Mouse (Mus musculus) hindbrain, embryonic 15.5 days (tissue): ENCODE data around the gene Arhgef19. TPM values are rescaled to one million over a fixed set of nuclear protein-coding genes. Genes with fewer than 3 reads are reported as not detected.
A peak's percentile ranks its signal among the peaks of the same experiment; 100 is the strongest.

ENCODE experiments used
- ATAC-seq: fragments of 200-750 bp; cut with Nextera tagmentation; 2 replicates; pipeline ENCODE4 v1.8.0; 2017; ENCODE audit warnings: low read depth, moderate number of reproducible peaks, moderate TSS enrichment; ENCODE audit not compliant: low FRiP score
- H3K27ac ChIP-seq: fragments of 300-500 bp; sonication (generic); replicated peaks from 2 replicates; pipeline ENCODE4 v1.5.1; 2015; ENCODE audit warnings: mild to moderate bottlenecking, inconsistent platforms
- H3K27me3 ChIP-seq: fragments of 300-500 bp; sonication (generic); 2 replicates; pipeline ENCODE4 v1.6.1; 2015; ENCODE audit warnings: control low read depth, inconsistent platforms
- H3K36me3 ChIP-seq: fragments of 300-500 bp; sonication (generic); 2 replicates; pipeline ENCODE4 v1.6.1; 2015; ENCODE audit warnings: control low read depth, inconsistent platforms
- H3K4me1 ChIP-seq: fragments of 300-500 bp; sonication (generic); replicated peaks from 2 replicates; pipeline ENCODE4 v1.6.1; 2015; ENCODE audit warnings: control low read depth, inconsistent platforms
- H3K4me2 ChIP-seq: fragments of 300-500 bp; sonication (generic); 2 replicates; pipeline ENCODE4 v1.6.1; 2015; ENCODE audit warnings: moderate library complexity, mild to moderate bottlenecking, inconsistent platforms
- H3K4me3 ChIP-seq: fragments of 300-500 bp; sonication (generic); 2 replicates; pipeline ENCODE4 v1.5.1; 2015; ENCODE audit warnings: mild to moderate bottlenecking, inconsistent platforms
- H3K9ac ChIP-seq: fragments of 300-500 bp; sonication (generic); 2 replicates; pipeline ENCODE4 v1.6.1; 2015; ENCODE audit warnings: inconsistent platforms
- H3K9me3 ChIP-seq: fragments of 300-500 bp; sonication (generic); 2 replicates; pipeline ENCODE4 v1.6.1; 2016; ENCODE audit warnings: control low read depth, inconsistent platforms
- WGBS: fragments of 180-500 bp; shearing (Covaris S2); methylation state at CpG from one replicate; pipeline ENCODE4 v1.1.7; 2015; 5-methylcytosine and 5-hydroxymethylcytosine counted together
- polyA plus RNA-seq: library from polyadenylated mRNA; unstranded; fragments of >200 nt; fragmentation: Nextera tagmentation; extraction: Ambion mirVana; gene quantifications from 2 replicates; pipeline ENCODE4 v1.2.1, GENCODE M21; 2015

The Arhgef19 gene
- polyA plus RNA-seq, 1 experiment from 2014 or later = 1.5 TPM

DNA sequence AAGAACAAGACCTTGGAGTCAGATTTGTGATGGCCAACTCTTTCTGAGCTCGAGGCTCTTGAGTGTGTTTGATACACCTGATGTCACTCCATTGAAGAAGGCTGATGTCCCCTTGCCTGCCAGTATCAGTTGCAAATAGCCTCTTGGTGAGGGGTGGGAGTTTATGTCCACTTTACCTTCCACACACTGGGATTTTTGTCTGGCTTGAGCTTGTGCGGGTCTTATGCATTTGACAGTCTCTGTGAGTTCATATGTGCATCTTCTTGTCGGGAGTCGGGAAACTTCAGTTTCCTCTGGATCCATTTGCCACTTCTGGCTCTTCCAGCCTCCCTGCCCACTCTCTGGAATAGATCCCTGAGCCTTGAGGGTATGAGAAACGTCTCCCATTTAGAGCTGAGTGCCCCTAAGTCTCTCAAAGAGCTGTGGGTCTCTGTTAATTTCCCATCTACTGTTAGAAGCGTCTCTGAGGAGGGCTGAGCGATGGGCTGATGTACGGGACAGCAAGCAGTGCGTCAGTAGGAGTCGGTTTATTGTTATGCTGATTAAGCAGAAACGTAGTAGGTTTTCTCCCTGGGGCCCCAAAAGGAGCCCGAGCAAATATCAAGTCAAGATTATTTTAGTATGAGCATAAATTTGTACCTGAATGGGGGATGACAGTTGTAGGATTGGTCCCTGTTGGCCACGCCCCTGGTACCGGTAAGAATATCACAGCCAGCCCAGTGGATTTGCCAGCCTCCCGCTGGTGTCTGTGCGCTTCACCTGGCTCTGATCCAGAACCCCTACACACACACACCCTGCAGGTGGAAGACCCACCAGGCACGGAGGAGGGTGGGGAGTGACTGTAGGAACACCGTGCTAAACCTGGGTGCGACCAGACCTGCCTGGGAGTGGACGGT, 559 bp upstream of the Arhgef19 start:
- Histone ChIP-seq H3K9me3 (no peaks in the 10 kb centered on the region), H3K27me3 (peaks cover 56% of the 10 kb centered on the region), H3K4me2 (peak overlapping the region; percentile 61), H3K4me1 (peaks cover 19% of the 10 kb centered on the region), H3K27ac (no peak overlapping the region), H3K9ac (no peak overlapping the region), H3K4me3 (peak overlapping the region; percentile 29), H3K36me3 (no peaks in the 10 kb centered on the region)
- 6% methylated on average over 20 of the region's 20 CpGs for WGBS
- ATAC-seq = no peak

DNA sequence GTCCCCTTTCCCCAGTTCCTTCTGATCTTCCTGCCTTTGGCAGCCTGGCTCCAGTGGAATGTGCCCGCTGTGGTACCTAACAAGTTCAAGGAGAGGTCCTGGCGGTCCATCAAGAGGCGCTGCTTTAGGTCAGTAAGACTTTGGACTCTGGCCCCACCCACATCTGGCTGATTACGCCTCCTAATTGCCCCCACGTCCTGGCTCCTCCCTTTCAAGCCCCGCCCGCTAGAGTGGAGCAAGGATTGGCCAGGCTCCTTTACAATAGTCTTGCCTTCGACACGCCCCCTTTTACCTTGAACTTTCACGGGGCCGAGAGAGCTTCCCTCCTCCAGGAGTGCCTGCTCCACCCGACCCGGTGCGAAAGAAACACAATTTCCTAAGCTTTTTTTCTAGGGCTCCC, 1.3 kb downstream of the Arhgef19 start:
- peaks cover 35% of the 10 kb centered on the region for H3K4me1 ChIP-seq
- WGBS = 4% methylated on average over 14 of the region's 14 CpGs
- H3K4me2 ChIP-seq = no peak overlapping the region

DNA sequence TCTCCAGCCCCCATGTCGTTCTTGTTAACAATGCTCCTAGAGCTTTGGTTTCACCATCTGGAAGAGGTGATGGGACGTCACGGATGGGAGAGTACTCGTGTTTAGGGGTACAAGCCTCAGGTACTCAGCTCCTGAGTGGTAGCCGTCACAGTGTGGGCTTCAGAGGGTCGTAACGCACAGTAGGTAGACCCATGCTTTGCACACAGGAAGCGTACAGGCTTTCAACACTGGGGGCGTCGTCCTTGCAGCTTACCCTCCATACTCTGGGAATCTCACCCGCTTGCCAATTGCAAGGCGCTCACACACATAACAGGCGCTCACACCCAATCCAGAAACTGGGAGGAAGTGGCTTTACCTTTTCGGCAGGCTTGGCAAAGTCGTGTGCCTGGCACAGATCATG, 2.6 kb downstream of the Arhgef19 start:
- no peak overlapping the region for H3K9ac ChIP-seq
- no peaks in the 10 kb centered on the region for H3K36me3 ChIP-seq
- H3K9me3 ChIP-seq = no peaks in the 10 kb centered on the region
- H3K27me3 ChIP-seq = peaks cover 63% of the 10 kb centered on the region
- no peak overlapping the region for H3K4me2 ChIP-seq
- ATAC-seq = no peak
- WGBS = 34% methylated on average over 15 of the region's 15 CpGs
- H3K4me1 ChIP-seq = peaks cover 47% of the 10 kb centered on the region
- H3K4me3 ChIP-seq = no peak overlapping the region
- no peak overlapping the region for H3K27ac ChIP-seq

More for the DNA sequence above, 1.3 kb downstream of the Arhgef19 start:
- no peak for ATAC-seq
- H3K27ac ChIP-seq = no peak overlapping the region
- no peak overlapping the region for H3K4me3 ChIP-seq
- no peaks in the 10 kb centered on the region for H3K9me3 ChIP-seq
- H3K36me3 ChIP-seq = no peaks in the 10 kb centered on the region
- peaks cover 56% of the 10 kb centered on the region for H3K27me3 ChIP-seq
- H3K9ac ChIP-seq = no peak overlapping the region

DNA sequence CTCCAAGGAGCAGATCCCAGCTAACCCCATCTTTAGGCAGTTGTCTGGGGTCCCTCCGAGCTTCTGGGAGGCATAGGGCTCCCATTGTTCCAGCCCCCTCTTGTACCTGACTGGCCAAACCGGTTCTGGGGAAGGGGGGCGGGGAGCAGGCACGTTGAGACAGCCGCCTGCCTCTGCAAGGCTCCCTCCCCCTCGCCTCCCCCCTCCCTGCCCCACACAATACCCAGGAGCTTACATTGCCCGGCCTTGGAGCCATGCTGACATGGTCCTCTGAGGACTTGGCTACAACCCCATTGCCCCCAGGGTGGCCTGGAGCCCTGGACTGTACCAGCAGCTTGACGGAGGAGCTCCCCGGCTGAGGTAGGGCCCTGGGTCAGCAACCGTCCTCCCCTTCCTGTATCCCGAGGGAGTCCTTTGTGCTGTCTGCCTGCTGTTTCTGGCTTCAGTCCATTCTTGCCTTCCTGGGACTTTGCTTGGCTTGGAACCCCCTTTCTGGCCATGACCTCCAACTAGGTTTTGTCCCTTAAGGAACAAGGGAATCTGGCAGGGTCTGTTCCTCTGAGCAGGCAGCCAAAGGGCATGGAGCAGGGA, 3.4 kb downstream of the Arhgef19 start:
- Histone ChIP-seq H3K36me3 (no peaks in the 10 kb centered on the region), H3K27me3 (peaks cover 63% of the 10 kb centered on the region), H3K9me3 (no peaks in the 10 kb centered on the region), H3K4me2 (no peak overlapping the region), H3K4me3 (no peak overlapping the region), H3K9ac (no peak overlapping the region), H3K4me1 (peaks cover 56% of the 10 kb centered on the region), H3K27ac (no peak overlapping the region)
- ATAC-seq = no peak
- 4% methylated on average over 11 of the region's 11 CpGs for WGBS

DNA sequence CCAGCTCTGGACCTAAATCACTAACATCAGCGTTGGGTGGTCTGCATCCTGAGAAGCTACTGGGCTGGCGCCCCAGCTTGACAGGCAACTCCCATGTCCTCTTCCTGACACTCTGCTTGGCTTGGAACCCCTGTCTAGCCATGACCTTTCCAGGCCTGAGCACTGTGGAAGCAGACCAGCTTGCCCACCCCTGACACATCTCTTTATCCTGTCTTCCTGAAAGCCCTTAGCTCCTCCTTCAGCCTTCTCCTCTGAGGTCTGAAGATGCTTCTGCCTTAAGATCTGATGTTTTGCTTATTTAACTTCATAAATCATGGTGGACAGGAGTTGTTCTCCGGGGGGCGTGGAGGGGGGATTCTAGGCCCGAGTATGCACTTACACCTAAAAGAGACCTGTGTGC, 4.3 kb downstream of the Arhgef19 start:
- H3K4me3 ChIP-seq = no peak overlapping the region
- no peak overlapping the region for H3K27ac ChIP-seq
- no peak overlapping the region for H3K9ac ChIP-seq
- no peaks in the 10 kb centered on the region for H3K9me3 ChIP-seq
- peaks cover 65% of the 10 kb centered on the region for H3K4me1 ChIP-seq
- peaks cover 64% of the 10 kb centered on the region for H3K27me3 ChIP-seq
- no peaks in the 10 kb centered on the region for H3K36me3 ChIP-seq
- no peak for ATAC-seq
- 67% methylated on average over 5 of the region's 5 CpGs for WGBS
- H3K4me2 ChIP-seq = no peak overlapping the region

DNA sequence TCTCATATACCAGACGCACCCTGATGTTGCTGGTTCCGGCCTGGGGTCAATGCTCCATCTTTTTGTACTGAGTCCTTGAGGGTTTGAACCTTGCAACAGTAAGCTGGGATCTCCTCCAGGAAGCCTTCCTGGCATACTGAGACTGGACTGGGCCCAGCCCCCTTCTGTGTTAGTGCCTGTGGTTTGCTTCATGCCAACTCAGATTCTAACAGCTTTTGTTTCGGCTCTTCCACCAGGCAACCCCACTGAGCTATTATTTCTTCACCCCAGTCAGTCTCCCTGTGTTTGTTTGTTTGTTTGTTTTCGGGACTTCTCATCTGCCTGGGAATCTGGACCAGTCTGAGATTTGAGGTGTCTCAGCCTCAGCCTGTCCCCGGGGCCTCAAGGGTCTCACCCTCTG, 5.1 kb downstream of the Arhgef19 start:
- ATAC-seq = no peak
- Histone ChIP-seq H3K4me3 (no peak overlapping the region), H3K4me1 (peaks cover 60% of the 10 kb centered on the region), H3K9ac (no peak overlapping the region), H3K27ac (peak overlapping the region; percentile 77), H3K4me2 (no peak overlapping the region; the same call in 1 of the 2 replicates), H3K27me3 (peaks cover 64% of the 10 kb centered on the region), H3K36me3 (no peaks in the 10 kb centered on the region), H3K9me3 (no peaks in the 10 kb centered on the region)
- 27% methylated on average over 5 of the region's 5 CpGs for WGBS

DNA sequence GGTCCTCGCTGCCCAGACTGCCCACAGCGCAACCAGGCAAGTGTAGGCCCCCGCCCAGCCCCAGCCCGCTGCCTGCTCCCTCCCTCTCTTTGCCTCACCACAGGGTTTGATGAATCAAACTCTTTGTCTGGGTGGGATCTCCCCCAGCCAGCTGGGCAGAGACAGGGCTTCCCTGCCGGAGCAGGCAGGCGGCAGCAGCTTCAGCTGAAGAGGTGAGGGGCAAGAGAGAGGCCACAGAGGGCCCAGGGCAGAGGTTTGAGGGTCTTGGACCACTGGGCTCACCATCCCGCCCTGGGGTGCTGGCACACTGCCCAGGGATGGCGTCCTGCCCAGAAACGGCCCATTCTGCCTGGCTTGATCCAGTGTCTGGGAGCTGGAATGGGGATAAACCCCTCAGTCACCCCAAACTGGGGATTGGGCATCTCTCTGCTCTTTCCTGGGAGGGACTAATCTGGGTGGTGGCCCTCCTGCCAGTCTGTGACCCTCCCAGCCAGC, 5.7 kb downstream of the Arhgef19 start:
- H3K9ac ChIP-seq = no peak overlapping the region
- ATAC-seq = peak; percentile 76

DNA sequence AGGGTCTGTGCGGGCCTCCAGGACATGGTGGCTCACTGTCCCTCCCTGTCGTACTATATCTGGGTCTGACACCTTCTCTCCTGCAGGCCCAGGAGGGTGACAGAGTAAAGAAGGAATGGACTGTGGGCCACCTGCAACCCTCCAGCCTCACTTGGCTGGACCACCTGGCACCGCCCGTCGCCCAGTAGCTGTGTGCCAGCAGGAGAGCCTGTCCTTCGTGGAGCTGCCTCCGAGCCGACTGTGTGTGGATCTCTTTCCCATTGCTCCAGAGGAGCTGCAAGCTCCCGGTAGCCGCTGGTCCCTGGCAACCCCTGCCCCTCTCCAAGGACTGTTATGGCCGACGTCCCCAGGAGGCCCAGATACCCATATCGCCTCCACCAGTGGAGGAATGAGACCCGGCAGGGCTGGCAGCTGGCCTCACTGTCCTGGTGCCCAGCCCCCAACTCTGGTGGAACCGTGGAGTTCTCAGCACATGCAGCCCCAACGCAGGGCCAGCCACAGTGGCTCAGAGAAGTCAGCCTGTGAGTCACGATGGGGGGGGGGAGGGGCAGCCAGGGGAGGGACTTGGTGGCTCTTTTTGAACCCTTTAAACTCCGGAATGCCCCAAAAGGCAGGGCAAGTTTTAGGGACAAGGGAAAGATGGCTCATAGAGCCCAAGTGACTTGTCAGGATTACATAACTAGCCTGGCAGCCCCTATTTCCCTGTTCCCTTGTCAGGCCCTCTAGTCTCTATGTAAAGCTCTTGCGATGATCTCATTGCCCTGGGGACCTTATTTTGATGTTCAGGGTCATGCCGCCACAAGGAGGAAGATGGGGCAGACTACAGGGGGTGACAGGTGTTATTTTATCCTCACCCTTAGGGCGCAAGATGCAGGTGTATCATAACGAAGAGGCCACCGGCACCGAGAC, 7.0 kb downstream of the Arhgef19 start:
- no peaks in the 10 kb centered on the region for H3K9me3 ChIP-seq
- H3K27me3 ChIP-seq = peaks cover 48% of the 10 kb centered on the region
- no peak overlapping the region for H3K9ac ChIP-seq
- H3K4me2 ChIP-seq = peak overlapping the region; percentile 63
- 21% methylated on average over 24 of the region's 24 CpGs for WGBS
- no peak for ATAC-seq
- no peak overlapping the region for H3K27ac ChIP-seq
- H3K4me1 ChIP-seq = peaks cover 55% of the 10 kb centered on the region
- no peak overlapping the region for H3K4me3 ChIP-seq
- no peaks in the 10 kb centered on the region for H3K36me3 ChIP-seq

More for the DNA sequence above, 5.7 kb downstream of the Arhgef19 start:
- no peaks in the 10 kb centered on the region for H3K9me3 ChIP-seq
- no peak overlapping the region; the same call in 1 of the 2 replicates for H3K4me2 ChIP-seq
- WGBS = 13% methylated on average over 9 of the region's 9 CpGs
- peak overlapping the region; percentile 77 for H3K27ac ChIP-seq
- peaks cover 61% of the 10 kb centered on the region for H3K27me3 ChIP-seq
- no peak overlapping the region for H3K4me3 ChIP-seq
- no peaks in the 10 kb centered on the region for H3K36me3 ChIP-seq
- H3K4me1 ChIP-seq = peaks cover 55% of the 10 kb centered on the region

DNA sequence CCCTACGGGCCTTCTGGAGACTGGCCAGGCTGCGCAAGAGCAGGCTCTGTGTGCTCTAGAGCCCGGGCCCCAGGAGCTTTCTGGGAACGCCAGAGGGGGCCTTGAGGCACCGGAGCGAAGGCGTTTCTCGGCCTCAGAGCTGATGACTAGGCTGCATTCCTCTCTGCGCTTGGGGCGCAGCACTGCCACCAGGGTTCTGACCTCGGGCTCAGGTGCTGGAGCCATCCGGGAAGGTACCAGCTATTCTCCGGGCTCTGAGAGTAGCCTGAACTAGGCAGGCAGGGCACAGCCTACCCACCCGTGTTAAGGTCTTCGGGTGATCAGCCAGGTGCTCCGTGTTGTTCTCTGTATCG, 7.7 kb downstream of the Arhgef19 start:
- H3K4me3 ChIP-seq = 0 out of 2 replicates have a peak overlapping the region, but pooled peaks have one; percentile 42
- no peaks in the 10 kb centered on the region for H3K9me3 ChIP-seq
- no peaks in the 10 kb centered on the region for H3K36me3 ChIP-seq
- peaks cover 41% of the 10 kb centered on the region for H3K27me3 ChIP-seq
- 3% methylated on average over 17 of the region's 17 CpGs for WGBS
- no peak overlapping the region for H3K27ac ChIP-seq
- peaks cover 55% of the 10 kb centered on the region for H3K4me1 ChIP-seq
- ATAC-seq = no peak
- H3K4me2 ChIP-seq = peak overlapping the region; percentile 63
- no peak overlapping the region for H3K9ac ChIP-seq

DNA sequence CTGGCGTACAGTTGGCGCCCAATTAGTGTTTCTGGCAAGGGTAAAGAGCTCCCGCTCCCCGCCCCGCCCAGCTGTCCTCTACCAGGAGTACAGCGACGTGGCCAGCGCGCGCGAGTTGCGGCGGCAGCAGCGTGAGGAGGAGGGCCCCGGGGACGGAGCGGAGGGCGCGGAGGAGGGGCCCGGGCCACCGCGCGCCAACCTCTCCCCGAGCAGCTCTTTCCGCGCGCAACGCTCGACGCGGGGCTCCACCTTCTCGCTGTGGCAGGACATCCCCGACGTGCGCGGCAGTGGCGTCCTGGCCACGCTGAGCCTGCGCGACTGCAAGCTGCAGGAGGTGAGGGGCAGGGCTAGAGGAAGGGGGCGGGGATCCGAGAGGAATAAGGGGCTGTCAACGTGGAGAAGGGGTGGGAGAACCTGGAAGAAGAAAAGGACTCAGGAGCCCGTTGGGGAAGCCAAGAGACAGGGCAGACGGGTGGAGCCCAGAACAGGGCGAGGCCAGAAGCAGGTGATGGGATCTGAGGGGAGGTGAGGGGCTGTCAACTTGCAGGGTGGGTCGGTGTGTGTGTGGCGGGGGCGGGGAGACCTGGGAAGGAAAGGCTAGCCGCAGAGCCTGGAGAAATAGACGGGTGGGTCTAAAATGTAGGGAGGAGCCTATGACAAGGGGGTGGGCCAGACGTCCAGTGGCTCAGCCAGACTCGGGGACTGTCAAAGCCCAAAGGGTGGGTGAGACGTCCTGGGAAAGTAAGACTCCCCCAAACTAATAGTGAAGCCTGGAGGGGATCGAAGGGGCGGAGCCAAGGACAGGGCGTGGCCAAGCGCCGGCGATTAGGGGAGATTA, 8.7 kb downstream of the Arhgef19 start:
- Histone ChIP-seq H3K9me3 (no peaks in the 10 kb centered on the region), H3K4me2 (peak overlapping the region; percentile 63), H3K27me3 (peaks cover 35% of the 10 kb centered on the region), H3K4me1 (peaks cover 48% of the 10 kb centered on the region), H3K9ac (no peak overlapping the region; the same call in 1 of the 2 replicates), H3K36me3 (no peaks in the 10 kb centered on the region), H3K27ac (no peak overlapping the region), H3K4me3 (peak overlapping the region; percentile 42)
- ATAC-seq = no peak
- 1% methylated on average over 59 of the region's 60 CpGs for WGBS

DNA sequence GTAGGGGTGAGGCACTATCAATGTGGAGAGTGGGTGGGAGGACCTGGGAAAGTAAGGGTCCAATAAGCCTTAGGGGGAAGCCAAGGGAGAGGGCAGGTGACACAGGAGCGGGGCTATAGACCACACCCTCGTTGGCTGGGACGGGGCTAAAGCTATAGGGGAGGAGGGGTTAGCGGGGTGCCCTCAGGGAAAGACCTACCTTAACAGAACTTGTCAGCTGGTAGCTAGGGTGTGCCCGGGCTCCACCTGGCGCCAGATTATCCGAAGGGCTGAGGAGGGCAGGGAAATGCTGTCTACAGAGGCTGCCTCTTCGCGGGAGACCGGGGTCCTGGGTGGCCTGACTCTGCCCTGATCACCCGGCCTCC, 9.3 kb downstream of the Arhgef19 start:
- peaks cover 48% of the 10 kb centered on the region for H3K4me1 ChIP-seq
- ATAC-seq = no peak
- no peak overlapping the region for H3K27ac ChIP-seq
- H3K9ac ChIP-seq = no peak overlapping the region
- no peaks in the 10 kb centered on the region for H3K36me3 ChIP-seq
- peaks cover 35% of the 10 kb centered on the region for H3K27me3 ChIP-seq
- H3K4me3 ChIP-seq = 0 out of 2 replicates have a peak overlapping the region, but pooled peaks have one; percentile 42
- no peaks in the 10 kb centered on the region for H3K9me3 ChIP-seq
- H3K4me2 ChIP-seq = peak overlapping the region; percentile 63; the same call in 1 of the 2 replicates
- 8% methylated on average over 11 of the region's 11 CpGs for WGBS
